Mouse (Mus musculus): ENCODE data around the gene Astn2.

Gene Astn2

GRCm38 (mm10) chr4:66310315-66311020, 93.9 kb downstream of the Astn2 start:
- no peak for DNase-seq

DNA sequence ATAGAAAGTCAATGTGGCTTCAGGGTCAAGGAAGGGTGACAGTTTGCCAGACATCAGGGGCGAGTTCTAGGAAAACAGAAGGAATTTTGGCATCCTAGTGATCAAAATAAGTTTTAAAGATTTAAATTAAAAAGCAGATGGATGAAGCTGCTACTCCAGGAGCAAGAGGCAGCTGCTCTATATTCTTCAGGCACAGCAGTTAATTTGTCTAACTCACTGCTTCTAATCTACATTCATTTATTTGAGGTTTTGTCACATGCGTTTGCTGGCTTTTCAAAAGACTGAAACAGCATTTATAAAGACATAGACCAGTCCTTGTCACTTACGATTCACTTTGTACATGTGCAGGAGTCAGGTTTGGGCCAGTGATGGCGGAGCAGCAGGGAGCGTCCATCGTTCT, 98.0 kb downstream of the Astn2 start:
- no peak for DNase-seq

DNA sequence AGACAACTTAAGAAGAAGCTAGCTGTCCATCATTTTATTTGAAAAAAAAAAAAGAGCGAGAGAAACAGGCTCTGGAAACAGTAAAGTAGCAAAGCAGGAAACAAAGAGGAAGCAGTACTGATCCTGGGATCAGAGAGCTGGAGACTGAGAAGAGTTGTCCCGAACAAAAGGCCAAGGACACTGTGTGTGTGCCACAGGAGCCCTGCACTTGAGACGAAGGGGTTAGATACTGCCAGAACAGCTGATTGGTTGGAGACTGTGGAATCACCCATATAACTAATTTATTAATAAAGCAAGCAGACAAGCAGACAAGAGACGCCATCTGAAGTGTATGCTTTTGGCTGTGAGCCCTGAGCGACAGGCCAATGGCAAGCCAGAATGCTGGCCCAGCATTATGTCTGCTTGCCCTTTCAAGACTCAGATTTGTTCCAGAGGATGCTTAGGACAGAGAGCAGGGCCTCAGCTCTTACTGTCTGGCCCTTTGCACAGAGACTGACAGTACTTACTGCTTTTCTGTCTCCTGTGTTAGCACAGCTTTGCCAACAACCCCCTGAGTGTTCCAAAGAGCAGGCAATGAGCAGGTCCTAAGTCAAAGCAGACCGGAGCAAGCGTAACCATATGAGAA, 101.6 kb downstream of the Astn2 start:
- no peak for DNase-seq

DNA sequence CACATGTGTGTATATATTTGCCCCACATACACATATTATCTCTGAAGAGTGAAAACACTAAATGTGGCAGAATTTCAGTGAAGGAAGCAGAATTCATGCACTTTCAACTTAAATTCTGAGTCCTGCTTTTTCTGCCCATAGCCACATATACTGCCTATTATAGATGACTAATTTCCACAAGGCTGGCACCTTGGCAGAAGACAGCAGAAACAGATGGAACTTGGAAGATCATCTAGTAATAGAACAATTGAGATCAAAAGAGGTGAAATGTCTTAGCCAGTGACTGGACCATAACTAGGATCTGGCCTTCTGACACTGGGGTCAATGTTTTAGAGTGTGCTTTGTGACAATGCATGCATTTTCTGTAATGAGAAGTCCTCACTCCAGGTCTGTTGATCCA, 119.4 kb downstream of the Astn2 start:
- no peak for DNase-seq

GRCm38 (mm10) chr4:66276096-66276495, 128.3 kb downstream of the Astn2 start:
- DNase-seq: no peak

DNA sequence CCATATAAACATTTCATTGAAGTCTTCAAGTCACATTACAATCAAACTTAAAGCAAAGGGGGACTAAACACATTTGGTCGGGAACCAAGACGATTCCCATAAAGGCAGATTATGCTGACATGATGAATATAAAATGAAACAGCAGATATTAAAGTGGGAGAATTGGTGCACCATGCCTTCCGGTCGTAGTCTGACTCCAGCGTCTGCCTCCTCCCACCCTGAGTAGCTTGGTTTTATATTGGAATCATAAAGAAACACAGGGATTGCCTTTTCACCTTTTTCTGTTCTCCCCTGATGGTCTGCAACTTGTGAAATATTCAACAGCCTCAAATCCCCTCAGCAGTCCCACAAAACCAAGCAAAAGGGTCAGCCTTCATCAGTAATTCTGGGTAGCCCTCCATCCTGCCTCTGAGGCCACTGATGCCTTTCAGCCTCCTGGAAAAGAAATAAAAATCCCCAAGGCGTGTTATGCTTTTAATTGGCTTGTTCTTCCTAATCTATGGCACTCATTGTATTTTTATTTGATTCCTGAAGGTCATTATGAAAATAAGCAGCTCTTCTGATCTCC, 132.8 kb downstream of the Astn2 start:
- DNase-seq: no peak

GRCm38 (mm10) chr4:66264031-66264430, 140.4 kb downstream of the Astn2 start:
- no peak for DNase-seq

- DNase-seq: no peak
These were observed 143.1 kb downstream of the Astn2 start for GRCm38 (mm10) chr4:66261276-66261675.

GRCm38 (mm10) chr4:66258905-66259304, 145.5 kb downstream of the Astn2 start:
- no peak for DNase-seq

DNA sequence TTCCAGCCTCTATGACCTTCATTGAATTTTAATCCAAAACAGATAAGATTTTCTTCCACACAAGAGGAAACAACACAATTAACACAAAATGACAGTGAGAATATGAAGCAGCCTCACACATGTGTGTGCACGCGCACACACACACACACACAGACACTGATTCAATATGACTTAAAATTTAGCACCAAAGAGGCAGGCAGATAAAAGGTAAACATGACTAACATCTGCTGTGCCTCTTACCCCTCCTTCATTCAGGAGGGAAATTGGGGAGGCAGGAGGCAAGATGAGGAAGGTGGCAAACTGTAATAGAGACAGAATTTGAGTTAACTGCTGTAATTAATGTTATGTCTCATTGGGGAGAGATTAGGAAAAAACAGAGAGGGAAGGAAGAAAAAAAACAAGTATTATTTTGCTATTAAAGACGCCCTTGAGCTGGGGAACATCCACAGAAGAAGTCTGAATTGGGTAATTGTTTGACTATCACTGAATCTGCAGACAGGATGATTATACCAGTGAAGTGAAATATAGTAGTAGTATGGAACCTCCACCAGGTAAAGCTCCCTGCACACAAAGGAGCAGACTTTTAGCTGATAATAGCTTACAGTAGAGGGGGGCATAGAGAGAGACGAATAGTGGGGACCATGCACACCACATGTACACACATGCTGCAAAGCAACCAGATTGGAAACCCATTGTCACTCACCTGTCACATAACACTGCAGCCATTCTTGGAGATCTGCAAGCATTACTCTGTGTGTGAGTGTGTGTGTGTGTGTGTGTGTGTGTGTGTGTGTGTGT, 149.5 kb downstream of the Astn2 start:
- no peak for DNase-seq

GRCm38 (mm10) chr4:66248521-66248920, 155.9 kb downstream of the Astn2 start:
- no peak for DNase-seq

GRCm38 (mm10) chr4:66242683-66243082, 161.7 kb downstream of the Astn2 start:
- DNase-seq: no peak

- DNase-seq: no peak
These were observed 171.6 kb downstream of the Astn2 start for GRCm38 (mm10) chr4:66232799-66233198.

DNA sequence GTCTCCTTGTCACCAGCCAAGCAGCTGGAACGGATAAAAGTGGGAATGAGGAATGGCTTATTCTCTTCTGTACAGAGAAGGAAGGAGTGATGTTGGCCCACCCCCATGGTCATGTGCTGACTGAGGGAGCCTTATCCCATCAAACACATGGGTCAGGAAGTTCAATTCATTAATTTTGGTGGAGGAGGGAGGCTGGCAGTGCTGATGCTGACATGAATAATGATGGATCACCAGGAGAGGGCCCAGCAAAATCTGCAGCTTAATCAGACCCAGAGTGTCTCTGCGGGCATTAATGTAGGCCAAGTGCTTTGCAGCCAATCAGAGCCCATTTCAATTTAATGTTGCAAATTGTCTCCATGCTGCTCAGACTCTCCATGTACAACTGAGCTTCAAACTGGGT, 172.1 kb downstream of the Astn2 start:
- DNase-seq: no peak

- DNase-seq: no peak
These were observed 173.7 kb downstream of the Astn2 start for GRCm38 (mm10) chr4:66230735-66231134.

DNA sequence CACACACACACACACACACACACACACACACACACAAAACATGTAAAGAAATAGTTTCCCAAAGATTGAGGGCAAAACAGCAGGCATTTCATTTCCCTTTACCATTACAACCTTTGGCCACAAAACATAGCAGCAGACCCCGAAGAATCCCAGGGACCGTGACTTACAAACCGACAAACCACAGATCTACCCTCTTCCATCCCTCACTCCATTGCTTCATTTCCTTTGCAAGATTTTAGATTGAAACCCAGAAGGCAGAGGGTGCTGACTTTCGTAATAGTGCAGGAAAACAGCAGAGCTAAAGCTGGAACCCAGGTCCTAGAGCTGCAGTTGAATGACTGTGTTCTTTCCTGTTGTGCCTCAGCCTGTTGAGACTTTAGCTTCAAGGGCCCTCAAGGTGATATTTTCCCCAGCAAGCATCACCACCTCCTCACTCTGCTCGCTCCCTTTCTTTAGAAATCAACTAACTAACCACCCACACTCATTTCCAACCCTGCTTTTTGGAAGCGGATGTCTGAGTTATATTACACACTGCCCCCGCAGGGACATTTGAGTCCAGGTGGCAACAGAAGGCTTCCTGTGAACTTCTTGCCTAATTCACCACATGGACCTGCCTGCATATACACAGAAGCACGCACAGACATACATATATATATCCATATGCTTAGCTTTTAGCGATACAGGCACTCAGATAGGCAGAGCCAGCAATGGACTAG, 181.7 kb downstream of the Astn2 start:
- no peak for DNase-seq

DNA sequence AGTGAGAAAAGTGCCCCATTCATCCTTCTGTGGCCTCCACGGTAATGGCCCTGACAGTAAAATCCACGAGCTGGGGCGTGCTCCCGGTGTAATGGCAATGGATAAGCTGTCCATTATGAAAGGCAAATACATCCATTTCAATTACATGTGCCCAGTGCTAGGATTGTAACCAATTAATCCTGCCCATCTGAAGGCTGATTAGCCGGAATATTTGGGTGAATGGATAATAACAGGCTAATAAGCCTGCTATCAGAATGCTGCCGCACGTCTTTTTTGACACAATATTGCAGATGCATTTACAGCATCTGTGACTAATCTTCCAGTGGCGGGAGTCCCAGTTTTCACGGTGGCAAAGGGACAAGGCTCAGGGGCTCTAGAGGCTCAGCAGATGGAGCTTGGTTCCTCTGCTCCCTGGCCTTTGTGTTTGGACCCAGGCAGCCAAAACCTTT, 189.2 kb downstream of the Astn2 start:
- DNase-seq: no peak

GRCm38 (mm10) chr4:66189636-66190035, 214.8 kb downstream of the Astn2 start:
- no peak for DNase-seq

DNA sequence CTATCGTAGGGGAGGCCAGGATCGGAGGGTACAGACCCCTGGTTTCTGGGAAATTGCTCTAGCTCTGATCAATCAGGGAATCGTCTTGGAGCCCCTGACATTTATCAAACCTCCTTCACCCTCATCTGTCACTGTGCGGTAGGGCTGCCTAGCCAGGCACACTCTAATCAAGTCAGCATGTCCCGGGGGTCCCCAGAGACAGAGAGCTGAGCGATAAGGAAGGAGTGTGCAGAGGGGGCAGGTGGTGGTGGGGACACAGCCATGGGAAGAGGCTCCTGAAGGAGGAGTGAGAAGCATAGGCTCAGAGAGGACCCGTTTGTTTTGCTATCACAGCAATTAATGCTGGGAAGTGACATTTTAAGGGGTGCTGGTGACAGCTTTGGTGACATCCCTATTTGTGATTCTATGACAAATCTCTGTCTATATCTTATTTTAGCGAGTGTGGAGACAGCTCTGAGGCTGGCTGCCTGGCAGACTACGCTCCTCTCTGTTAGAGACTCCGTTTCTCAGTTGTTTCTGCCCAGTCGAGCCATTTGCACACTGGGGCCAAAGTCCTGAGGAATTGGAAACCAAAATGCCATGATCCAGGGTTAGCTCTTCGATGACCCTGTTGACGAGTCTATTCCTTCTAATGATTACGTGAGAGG, 228.4 kb downstream of the Astn2 start:
- DNase-seq: no peak

GRCm38 (mm10) chr4:66171583-66171982, 232.8 kb downstream of the Astn2 start:
- DNase-seq: no peak

- no peak for DNase-seq
These were observed 233.6 kb downstream of the Astn2 start for GRCm38 (mm10) chr4:66170787-66171186.

- no peak for DNase-seq
These were observed 234.9 kb downstream of the Astn2 start for GRCm38 (mm10) chr4:66169485-66169884.

Measured in B cell, adult 2 months (primary cell).